ENCODE assay signal across 22 mouse cellular contexts in genomic region chr1:158283869-158284268, GRCm38 (mm10).
DNase-seq lines count a peak whose midpoint lies in the region; ATAC-seq lines count a peak whose summit lies in the region.
"Had no signal": no experiment of that assay in that cellular context is flagged by ENCODE, and none has a peak within 500 bp of the region (broad histone marks: within the 10 kb centered on the region; RNA-seq: fewer than 3 reads in every experiment).

No protein-coding gene starts in this region.

- no peak overlapping the region for H3K4me3 ChIP-seq in embryonic facial prominence, embryonic 14.5 days (ENCODE audit: low read depth, low read length)
- no peak overlapping the region for H3K4me3 ChIP-seq in embryonic facial prominence, embryonic 10.5 days
- no peak overlapping the region for H3K4me3 ChIP-seq in limb, embryonic 13.5 days
- H3K4me3 ChIP-seq in limb, embryonic 10.5 days = no peak overlapping the region
- H3K4me3 ChIP-seq: embryonic facial prominence, embryonic 15.5 days; erythroblast, embryonic 14.5 days; forebrain, embryonic 10.5 days; heart, embryonic 12.5 days; hindbrain, embryonic 10.5 days; hindbrain, embryonic 15.5 days had no signal

- no peak overlapping the region for H3K9ac ChIP-seq in embryonic facial prominence, embryonic 14.5 days (ENCODE audit: low read depth, low read length)
- H3K9ac ChIP-seq in limb, embryonic 13.5 days = no peak overlapping the region
- H3K9ac ChIP-seq: embryonic facial prominence, embryonic 15.5 days; heart, embryonic 12.5 days; hindbrain, embryonic 15.5 days had no signal

- H3K9me3 ChIP-seq in embryonic facial prominence, embryonic 14.5 days (ENCODE audit: control insufficient read depth, low read length) = no peaks in the 10 kb centered on the region
- no peaks in the 10 kb centered on the region for H3K9me3 ChIP-seq in embryonic facial prominence, embryonic 10.5 days
- no peaks in the 10 kb centered on the region for H3K9me3 ChIP-seq in limb, embryonic 13.5 days
- H3K9me3 ChIP-seq in limb, embryonic 10.5 days (replicated peaks) = no peaks in the 10 kb centered on the region
- H3K9me3 ChIP-seq: embryonic facial prominence, embryonic 15.5 days; forebrain, embryonic 10.5 days; heart, embryonic 12.5 days; hindbrain, embryonic 10.5 days; hindbrain, embryonic 15.5 days had no signal

- no peaks in the 10 kb centered on the region for H3K4me1 ChIP-seq in embryonic facial prominence, embryonic 14.5 days (ENCODE audit: control insufficient read depth, insufficient read depth, low read length)
- no peaks in the 10 kb centered on the region for H3K4me1 ChIP-seq in embryonic facial prominence, embryonic 10.5 days
- peaks cover 10% of the 10 kb centered on the region; the same call in 1 of the 2 replicates for H3K4me1 ChIP-seq in limb, embryonic 13.5 days
- peaks cover 5% of the 10 kb centered on the region; the same call in 1 of the 2 replicates for H3K4me1 ChIP-seq in limb, embryonic 10.5 days
- H3K4me1 ChIP-seq: embryonic facial prominence, embryonic 15.5 days; heart, embryonic 12.5 days; hindbrain, embryonic 10.5 days; hindbrain, embryonic 15.5 days had no signal

- WGBS in embryonic facial prominence, embryonic 14.5 days = 67% methylated on average over 7 of the region's 7 CpGs
- 87% methylated on average over 7 of the region's 7 CpGs for WGBS in embryonic facial prominence, embryonic 10.5 days
- WGBS in limb, embryonic 13.5 days = 61% methylated on average over 7 of the region's 7 CpGs
- 92% methylated on average over 7 of the region's 7 CpGs for WGBS in limb, embryonic 10.5 days

- H3K36me3 ChIP-seq in embryonic facial prominence, embryonic 14.5 days (ENCODE audit: control insufficient read depth, insufficient read depth, low read length) = no peaks in the 10 kb centered on the region
- H3K36me3 ChIP-seq in embryonic facial prominence, embryonic 10.5 days (replicated peaks) = no peaks in the 10 kb centered on the region
- no peaks in the 10 kb centered on the region for H3K36me3 ChIP-seq in limb, embryonic 13.5 days
- H3K36me3 ChIP-seq in limb, embryonic 10.5 days = no peaks in the 10 kb centered on the region
- H3K36me3 ChIP-seq: embryonic facial prominence, embryonic 15.5 days; forebrain, embryonic 10.5 days; G1E; heart, embryonic 12.5 days; hindbrain, embryonic 10.5 days; hindbrain, embryonic 15.5 days had no signal

- DNase-seq in embryonic facial prominence, embryonic 14.5 days (ENCODE audit: low spot score) = peak; percentile 38
- DNase-seq in embryonic facial prominence, embryonic 10.5 days (ENCODE audit: low spot score) = no peak
- DNase-seq in limb, embryonic 10.5 days (ENCODE audit: low spot score) = no peak
- DNase-seq in lung, postnatal 10 days = peak; percentile 9
- no peak for DNase-seq in lung, postnatal 14 days
- DNase-seq in ovary, adult 18-20 months (ENCODE audit: low spot score) = no peak
- DNase-seq: adrenal gland, adult 8-10 months; adrenal gland, postnatal 36 days; B cell, adult 2 months; cerebellum, adult 18-20 months; cerebellum, adult 9-11 months; cerebellum, postnatal 36 days; gastrocnemius, postnatal 14 days had no signal

- no peak overlapping the region for H3K4me2 ChIP-seq in embryonic facial prominence, embryonic 14.5 days (ENCODE audit: low read depth, low read length)
- H3K4me2 ChIP-seq in limb, embryonic 13.5 days (replicated peaks) = no peak overlapping the region
- H3K4me2 ChIP-seq: embryonic facial prominence, embryonic 15.5 days; heart, embryonic 12.5 days; hindbrain, embryonic 15.5 days had no signal

- ATAC-seq in embryonic facial prominence, embryonic 14.5 days (ENCODE audit: low read depth) = no peak
- peak; percentile 48; the same call in 1 of the 2 replicates for ATAC-seq in limb, embryonic 13.5 days (ENCODE audit: low FRiP score, low read depth)
- ATAC-seq: CD4-positive, CD25-positive, alpha-beta regulatory T cell, adult 4 months had no signal

- H3K27me3 ChIP-seq in embryonic facial prominence, embryonic 14.5 days (replicated peaks; ENCODE audit: control insufficient read depth, insufficient read depth, low read length) = no peaks in the 10 kb centered on the region
- no peaks in the 10 kb centered on the region for H3K27me3 ChIP-seq in embryonic facial prominence, embryonic 10.5 days (replicated peaks; ENCODE audit: low read depth, poor library complexity, severe bottlenecking)
- H3K27me3 ChIP-seq in limb, embryonic 13.5 days = 0 out of 2 replicates have a peak, but pooled peaks cover 2% of the 10 kb centered on the region
- no peaks in the 10 kb centered on the region for H3K27me3 ChIP-seq in limb, embryonic 10.5 days (ENCODE audit: low read depth, poor library complexity, severe bottlenecking)
- H3K27me3 ChIP-seq: embryonic facial prominence, embryonic 15.5 days; heart, embryonic 12.5 days; hindbrain, embryonic 15.5 days had no signal

- H3K27ac ChIP-seq in embryonic facial prominence, embryonic 14.5 days (replicated peaks; ENCODE audit: low read depth, low read length) = no peak overlapping the region
- H3K27ac ChIP-seq in embryonic facial prominence, embryonic 10.5 days (replicated peaks) = no peak overlapping the region
- H3K27ac ChIP-seq in limb, embryonic 13.5 days = no peak overlapping the region
- no peak overlapping the region for H3K27ac ChIP-seq in limb, embryonic 10.5 days
- H3K27ac ChIP-seq: embryonic facial prominence, embryonic 15.5 days; forebrain, embryonic 10.5 days; hindbrain, embryonic 10.5 days; hindbrain, embryonic 15.5 days had no signal

Comparison
In these comparisons a context has a peak if more than half of its experiments do, and no peak if none do; other contexts are left out.
1. DNase-seq: peak in embryonic facial prominence, embryonic 14.5 days (single experiment) and lung, postnatal 10 days (single experiment); none in embryonic facial prominence, embryonic 10.5 days (single experiment), limb, embryonic 10.5 days (single experiment), lung, postnatal 14 days (single experiment) and ovary, adult 18-20 months (single experiment).